Mouse (Mus musculus): Measurements from ENCODE around the gene Chrnb2.

The Chrnb2 gene

GRCm38 (mm10) chr3:89714359-89715206, 49.8 kb downstream of the Chrnb2 start, which contains the start of gene Adar:
Adar (plus strand) TSS chr3:89715022.
- peak; percentile 71 for DNase-seq (ENCODE audit: low spot score)

- no peak for DNase-seq (ENCODE audit: low spot score)
These were observed 60.4 kb downstream of the Chrnb2 start for GRCm38 (mm10) chr3:89704064-89704463.

- DNase-seq (ENCODE audit: low spot score): no peak
These were observed 60.8 kb downstream of the Chrnb2 start for GRCm38 (mm10) chr3:89703596-89703995.

GRCm38 (mm10) chr3:89700461-89700860, 64.0 kb downstream of the Chrnb2 start:
- DNase-seq (ENCODE audit: low spot score): no peak

GRCm38 (mm10) chr3:89698958-89699357, 65.5 kb downstream of the Chrnb2 start:
- no peak for DNase-seq (ENCODE audit: low spot score)

Measured in yolk sac, embryonic 10.5 days (tissue).